Mouse (Mus musculus) testis, postnatal 10 days (tissue): ENCODE measurements around the gene Cngb1.
A peak's percentile ranks its signal among the peaks of the same experiment; 100 is the strongest.
"Not testable (repeated sequence)": the region's sequence is repeated elsewhere in the genome, so short reads cannot be mapped to it uniquely, and the experiment has no call there.

Source experiments
- DNase-seq: peaks from one replicate; pipeline ENCODE4 v3.0.0; 2021; ENCODE audit warnings: low spot score

The Cngb1 gene

DNA sequence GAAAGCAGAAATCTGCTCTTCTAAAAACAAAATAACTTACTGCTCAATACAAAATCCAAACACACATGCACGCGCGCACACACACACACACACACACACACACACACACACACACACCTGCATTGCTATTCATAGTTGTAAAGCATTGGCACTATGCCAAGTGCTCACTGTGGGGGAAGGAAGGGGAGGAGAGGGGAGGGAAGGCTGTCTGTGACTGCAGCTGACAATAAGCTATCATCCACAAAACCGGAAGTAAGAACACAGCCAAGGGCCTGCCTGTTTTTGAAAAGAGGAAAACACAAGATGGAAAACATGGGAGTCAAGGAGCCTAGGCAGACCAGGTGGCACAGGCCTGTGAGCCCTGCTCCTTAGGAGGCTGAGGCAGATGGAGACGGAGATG lies 61.2 kb downstream of the Cngb1 start:
- DNase-seq, result no peak

DNA sequence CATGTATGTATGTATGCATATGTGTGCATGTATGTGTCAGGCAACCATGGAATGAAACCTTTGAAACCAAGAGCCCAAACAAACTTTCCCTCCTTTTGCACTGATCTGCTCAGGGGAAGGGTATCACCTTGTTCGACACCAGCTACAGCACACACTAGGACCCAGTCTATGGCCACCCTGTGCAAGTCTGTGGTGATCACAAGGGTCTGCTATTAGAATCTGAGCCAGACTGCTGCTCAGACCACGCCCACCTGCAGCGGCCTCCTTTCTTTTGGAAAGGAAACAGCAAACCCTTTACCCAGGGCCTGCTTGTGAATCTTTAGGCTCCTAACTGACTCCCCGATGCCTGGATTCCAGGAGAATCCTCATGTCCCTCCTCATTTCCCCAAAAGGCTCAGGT lies 62.5 kb downstream of the Cngb1 start:
- no peak for DNase-seq

DNA sequence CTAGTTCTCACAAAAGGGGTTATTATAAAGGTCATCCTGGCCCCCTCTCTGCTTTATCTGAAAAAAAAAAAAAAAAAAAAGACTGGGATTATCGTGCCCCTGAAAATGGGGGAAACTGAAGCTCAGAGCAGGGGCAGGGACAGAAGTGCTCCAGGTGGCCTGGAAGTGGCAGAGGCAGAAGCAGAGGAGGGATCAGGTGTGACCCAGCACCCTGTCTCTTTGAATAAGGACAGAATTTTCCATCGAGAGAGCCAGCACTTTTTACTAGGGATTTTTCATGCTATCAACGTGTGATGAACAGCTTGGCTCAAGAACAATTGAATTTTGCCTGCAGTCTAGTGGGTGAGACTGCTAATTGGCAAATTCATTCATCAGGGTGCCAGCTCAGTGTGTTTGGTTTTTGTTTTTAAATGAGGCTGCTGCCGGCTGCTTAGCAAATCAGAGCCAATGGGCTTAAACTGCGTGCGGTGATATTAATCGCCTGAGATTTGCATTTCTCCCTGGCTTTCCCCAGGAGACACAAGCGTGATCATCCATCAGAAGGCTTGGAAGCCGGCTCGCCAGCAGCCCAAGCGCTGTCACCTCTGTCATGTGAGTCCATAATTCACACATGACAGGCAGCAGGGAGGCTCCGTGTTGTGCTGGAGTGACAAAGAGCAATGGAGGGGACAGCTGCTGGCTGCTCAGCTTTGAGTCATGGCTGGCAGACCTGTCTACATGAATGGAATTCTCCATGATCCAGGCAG lies 63.4 kb downstream of the Cngb1 start:
- no peak for DNase-seq

DNA sequence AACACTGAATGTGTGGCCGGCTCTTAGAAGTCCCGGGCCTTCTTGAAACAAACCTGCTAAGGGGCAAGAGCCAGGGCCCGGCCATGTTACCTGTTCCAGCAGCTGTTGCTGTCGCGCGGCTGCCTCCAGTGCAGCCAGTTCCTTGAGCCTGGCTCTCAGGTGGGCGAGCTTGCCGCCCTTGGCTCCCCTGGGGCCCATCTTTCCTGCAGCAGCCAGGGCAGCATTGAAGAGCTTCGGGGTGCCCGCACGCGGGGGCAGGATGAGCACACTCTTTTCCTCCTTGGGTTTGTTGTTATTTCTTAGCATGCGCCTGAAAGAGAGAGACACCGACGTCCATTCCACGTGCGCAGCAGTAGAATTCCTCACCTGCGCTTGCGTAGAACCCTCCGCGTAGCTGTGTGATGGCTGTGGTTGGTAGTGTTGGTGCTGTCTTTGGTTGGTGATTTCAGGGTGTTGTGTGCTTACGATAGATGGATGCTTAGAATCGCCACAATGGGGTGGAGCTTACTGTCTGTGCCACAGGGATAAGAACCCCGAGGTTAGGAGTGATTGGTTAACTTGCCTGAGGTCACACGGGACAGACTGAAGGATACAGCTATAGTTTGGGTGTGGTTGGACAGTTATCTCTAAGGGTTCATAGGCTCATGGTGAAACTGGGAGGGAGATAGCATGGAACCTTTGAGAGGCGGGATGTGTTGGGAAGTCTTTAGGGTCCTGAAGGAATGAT lies 64.1 kb downstream of the Cngb1 start:
- DNase-seq, result no peak

DNA sequence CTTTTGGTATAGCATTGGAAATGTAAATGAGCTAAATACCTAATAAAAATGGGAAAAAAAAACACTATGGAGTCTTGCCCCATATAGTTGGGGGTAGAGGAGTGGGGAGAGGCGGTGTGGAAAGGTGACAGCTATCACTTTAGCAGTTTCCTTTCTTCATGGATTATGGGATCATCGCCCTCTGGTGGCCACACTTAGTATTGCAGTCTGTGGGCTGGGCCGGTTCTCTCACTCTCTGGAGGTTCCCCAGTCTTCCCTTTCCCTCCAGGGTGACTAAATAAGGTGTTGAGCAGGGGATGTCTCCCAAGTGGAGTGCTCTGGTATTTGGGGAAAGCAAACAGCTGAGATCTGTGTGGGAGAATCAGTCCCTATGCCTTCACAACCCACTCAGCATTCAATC lies 70.7 kb downstream of the Cngb1 start:
- DNase-seq, result peak; percentile 92

DNA sequence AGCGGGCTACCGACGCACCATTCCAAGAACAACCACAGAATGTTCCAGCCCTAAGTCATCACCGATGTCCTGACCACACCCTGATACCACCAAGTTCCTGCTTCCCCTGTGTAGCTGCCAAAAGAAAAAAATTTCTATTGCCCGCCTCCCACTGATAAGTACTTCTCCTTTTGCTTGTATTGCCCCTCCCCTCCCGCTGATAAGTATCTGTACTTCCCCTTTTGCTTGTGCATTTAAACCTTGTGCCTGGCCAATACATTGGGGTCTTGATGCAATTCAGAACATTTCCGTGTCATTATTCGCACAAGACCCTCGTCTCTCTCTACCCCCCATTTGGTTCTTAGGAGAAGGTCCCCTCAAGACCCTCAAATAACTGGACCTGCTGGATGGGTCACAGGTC lies 76.3 kb downstream of the Cngb1 start:
- not testable (repeated sequence) for DNase-seq

DNA sequence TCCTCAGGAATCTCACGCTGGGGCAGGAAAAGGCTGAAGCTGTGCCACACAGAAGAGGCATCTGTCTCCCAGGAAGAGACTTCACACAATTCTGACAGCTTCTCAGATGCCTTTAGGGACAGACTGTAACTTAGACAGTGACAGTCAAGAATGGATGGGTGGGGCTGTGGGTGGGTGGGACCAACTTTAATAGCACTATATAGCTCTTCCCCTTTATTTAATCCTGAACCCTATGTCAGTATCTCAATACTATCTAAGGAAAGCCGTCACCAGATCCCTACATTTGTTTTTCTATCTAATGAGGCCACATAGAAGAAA lies 79.3 kb downstream of the Cngb1 start:
- DNase-seq, result no peak

DNA sequence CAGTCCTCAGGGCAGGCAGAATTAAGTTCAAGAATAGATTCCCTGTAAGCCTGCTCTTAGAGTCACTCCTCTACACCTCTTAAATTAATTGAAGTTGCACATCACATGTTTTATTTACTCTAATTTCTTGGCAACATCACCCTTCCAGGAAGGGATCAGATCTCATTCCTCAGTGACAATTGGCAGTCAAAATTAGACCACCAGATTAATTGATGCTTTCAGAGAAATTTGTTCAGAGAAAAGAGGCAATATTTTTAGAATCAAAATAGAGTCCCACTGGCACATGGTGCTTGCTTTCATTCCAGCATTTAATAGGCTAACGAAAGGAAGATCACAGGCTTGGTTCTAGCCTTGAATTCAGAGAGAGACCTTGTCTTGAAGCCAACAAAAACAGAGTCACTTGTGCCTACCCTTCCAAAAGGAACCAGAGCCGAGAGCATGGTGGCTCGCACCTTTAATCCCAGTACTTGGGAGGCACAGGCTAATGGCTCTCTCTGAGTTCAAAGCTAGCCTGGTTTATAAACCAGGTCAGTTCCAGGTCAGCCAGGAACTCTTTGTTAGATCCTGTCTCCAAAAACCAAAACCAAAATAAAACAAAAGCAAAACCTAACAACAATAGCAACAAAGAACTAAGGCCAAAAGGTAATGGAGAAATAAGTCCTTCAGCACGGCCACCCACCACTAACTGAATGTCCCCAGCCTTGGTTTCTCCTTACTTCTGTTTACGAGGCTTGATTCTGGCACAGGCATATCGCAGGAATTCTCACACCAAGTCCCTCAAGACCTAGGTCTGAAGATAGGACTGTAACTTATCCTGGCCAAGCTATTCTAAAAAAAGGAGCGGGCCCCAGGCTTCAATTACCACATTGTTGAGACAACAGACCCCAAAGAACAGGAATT lies 79.9 kb downstream of the Cngb1 start:
- DNase-seq, result no peak

DNA sequence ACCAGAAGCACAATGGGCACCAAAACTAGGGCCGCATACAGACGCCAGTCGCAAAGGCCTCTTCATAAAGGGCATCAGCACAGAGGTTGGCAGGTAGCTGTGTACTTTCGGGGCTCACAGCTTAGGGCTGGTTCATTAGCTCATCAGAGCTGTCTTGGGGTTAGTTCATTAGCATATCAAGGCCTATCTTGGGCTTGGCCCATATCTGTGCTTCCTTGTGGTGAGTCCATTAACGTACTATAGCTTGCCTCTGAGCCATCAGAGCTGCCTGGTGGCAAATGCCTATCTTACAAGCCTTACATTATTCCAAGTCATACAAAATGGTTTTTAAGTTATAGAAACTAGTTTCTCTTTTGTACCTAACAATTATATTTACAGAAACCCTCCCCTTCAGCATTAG lies 82.4 kb downstream of the Cngb1 start:
- DNase-seq, result no peak

DNA sequence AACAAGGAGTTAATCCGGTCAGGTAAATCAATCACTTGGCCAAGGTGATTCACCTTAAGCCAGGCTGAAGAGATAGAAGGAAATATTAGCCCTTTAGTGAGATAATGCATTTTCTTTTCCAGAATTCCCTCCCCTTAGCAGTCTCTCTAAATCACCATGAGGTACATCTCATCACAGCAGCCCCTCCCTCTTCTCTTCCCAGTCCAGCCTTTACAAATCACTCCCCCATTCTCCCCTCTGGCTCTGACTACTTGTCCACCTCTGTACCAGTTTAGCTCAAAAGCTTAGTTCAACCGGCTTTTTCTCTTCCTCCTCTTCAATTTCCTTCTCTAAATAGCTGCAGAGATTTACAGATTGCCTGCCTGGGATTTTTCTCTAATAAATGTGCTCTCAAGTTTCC lies 85.3 kb downstream of the Cngb1 start:
- no peak for DNase-seq

DNA sequence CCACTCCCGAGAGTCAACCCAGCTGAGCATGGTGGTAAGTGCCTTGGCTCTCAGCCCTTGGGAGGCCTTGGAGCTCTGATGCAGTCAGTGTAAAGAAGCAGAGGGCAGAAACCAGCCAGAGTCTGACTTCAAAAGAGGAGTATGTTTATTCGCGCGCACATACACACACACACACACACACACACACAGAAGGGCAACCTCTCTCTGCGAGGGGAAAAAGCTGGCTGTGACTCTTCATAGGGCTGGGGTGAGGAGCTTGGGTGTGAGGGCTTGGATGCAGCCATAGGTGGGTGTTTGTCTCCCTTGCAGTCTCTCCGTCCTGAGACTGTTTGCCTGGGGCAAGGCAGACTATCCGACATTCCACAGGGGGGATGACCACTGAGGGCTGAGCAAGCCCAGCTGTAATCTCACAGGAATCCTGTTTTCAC lies 85.8 kb downstream of the Cngb1 start:
- no peak for DNase-seq

DNA sequence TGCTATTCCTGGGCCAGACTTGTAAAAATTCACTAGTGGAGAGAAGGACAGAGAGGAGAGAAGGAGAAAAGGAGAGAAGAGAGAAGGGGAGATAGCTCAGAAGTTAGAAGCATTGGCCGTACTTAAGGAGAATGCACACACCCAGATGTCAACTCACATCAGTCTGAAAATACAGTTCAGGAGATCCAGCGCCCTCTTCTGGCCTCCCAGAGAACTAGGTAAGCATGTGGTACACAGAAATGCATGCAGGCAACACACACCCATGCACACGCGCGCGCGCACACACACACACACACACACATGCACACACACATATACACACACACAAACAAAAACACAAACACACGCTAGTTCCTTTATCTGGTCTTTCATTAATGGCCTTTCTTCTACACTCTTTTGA lies 86.8 kb downstream of the Cngb1 start:
- no peak for DNase-seq

DNA sequence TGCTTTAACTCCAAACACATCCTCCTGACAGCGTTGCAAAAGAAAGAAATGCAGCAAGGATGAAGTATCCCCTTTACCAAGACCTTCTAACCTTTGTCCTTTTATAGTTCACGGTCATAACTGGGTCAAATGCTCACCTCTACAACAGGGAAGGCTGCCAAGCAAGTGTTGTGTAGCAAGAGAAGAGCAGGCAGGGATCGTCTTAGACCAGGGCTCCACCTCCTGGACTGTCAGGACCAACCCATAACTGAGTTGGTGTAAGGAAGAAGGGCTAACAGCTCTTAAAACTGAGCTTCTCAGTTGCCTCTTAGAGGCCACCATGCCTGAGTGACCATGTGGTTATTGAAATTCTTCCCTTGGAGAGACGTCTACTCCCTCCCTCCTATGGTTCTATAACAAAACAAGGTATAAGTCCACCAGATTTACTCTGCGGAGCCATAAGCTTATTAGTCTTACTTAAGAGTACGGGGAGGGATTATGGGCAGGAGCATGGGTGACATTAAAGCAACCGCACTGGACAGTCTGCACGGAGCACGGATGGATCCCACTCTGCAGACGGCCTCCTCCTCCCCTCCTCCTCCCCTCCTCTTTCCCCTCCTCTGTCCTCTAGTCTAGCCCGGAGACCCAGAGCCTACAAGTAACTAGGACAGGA lies 90.5 kb downstream of the Cngb1 start:
- DNase-seq, result no peak

DNA sequence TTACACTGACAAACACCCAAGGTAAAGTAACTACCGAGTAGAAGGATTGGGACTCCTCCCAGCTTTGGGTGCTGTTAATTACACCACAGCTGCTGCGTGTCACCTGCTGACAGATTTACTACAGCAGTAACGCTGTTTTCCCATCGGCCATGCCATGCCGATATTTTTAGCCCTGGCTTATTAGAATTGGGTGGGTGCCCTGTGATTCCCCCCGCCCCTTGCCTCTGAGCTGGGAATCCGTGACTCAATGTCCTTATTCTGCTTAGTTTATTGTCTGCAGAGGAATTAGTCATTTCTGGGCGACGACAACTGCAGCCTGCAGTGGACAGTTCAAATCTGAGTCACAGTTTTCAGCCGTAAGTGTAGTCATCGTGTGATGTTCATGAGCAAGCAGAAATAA lies 96.5 kb downstream of the Cngb1 start:
- DNase-seq, result no peak

DNA sequence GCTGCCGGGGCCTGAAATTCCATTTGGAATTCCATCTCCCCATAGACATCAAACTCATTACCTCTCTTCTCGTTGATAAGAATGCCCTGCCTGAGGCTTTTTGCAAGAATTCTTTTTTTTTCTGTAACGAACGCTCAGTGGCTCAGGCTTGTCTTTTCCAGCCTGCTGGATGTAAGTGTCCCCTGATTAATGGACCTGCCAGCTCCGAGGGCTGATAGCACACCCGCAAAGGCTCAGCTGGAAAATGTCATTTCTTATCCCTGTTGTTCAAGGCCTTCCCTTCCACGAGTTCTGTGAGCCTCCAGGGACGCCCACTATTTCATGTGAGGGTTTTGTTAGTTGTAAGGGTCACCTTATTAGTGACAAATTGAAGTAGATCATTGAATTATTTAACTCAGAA lies 100.4 kb downstream of the Cngb1 start:
- DNase-seq, result no peak

DNA sequence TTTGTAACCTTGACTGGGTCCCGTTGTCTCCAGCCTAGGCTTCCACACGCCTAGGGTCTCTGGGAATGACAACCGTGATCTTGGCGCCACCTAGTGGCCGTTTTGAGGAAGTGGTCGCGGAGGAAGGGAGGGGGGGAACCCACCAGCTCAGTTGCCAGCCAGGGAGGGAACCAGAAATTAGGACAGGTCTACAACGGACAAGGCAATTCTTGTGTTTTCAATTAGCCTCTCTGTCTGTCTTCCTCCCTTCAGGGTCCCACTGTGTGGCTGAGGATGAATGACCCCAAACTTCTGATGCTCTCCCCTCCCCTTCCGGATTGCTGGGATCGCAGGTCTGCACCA lies 102.4 kb downstream of the Cngb1 start:
- peak; percentile 88 for DNase-seq

DNA sequence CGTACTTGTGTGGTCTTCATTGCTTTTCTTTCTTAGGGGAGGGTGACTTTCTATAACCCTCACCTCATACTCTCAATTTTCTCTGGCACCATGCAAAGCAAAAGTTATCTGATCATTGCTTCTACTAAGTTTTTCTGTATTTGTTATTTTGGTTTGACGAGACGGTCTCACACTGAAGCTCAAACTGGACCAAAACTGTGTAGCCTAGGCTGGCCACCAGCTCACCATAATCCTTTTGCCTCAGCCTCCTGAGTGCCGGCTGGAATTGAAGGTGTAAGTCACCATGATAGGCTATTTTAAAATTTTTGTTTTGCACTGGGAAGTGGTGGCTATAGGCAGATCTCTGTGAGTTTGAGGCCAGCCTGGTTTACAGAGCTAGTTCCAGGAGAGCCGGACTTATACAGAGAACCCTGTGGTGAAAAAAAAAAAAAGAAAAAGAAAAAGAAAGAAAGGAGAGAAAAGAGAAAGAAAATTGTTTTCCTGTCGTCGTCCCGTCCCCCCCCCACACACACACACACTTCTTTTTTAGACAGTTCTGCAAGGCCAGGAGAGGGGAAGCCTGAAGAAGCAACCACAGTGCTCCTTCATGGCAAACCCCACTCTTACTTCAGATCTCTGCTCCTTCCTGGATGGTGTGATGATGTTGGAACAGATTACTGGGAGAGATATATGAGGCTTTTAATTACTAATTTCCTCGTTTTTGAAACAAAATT lies 102.9 kb downstream of the Cngb1 start:
- no peak for DNase-seq

DNA sequence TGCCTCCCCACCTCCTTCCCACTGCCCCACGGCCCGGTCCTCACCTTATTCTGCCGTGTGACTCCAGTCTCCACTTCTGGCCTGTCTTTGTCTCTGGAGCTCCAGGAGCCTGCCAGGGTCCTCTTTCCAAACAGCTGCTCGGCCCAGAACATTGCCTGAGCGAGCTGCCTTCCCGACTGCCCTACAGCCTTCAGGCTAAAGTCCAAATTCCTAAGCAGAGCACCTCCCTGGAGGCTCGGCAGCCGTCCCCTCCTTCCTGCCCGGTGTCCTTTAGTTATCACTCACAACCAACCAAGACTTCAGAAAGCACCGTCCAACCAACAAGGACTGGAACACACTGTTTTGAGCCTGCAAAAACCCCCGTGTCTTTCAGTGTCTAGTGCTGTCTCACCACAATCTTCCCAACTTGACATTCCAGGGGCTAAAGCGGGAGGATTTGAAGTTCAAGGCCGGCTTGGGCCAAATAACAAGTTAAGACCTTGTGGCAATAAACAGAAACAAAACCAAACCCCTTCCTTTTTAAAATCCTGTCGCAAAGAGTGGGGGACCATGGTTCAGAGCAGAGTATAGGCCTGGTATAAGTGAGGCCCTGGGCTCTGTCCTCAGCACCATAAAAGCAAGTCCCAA lies 103.6 kb downstream of the Cngb1 start, which contains the start of gene Kifc3:
Kifc3 (minus strand) TSS at position 164 of the 627 bp plus-strand sequence.
- no peak for DNase-seq

DNA sequence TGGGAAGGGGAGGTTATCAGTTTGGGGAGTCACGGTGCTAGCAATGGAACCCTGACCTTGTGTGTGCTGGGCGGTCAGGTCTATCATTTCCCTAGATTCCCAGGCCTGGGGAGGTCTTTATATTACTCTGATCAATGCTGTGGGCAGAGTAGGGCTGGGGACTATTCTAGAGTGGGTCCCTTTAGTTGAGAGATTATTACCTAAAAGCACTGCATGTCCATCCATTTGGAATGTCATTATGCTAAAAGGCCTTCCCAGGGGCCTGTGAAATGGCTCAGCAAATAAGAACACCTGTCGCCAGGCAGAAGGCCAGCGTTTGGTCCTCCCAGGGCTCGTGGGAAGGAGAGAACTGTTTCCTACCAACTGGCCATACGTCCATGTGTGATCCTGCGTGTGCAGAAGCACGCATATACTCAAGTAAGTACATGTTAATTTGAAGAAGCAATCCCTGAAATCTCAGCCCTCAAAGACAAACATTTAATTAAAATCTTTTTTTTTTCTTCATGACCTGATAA lies 104.3 kb downstream of the Cngb1 start:
- no peak for DNase-seq

DNA sequence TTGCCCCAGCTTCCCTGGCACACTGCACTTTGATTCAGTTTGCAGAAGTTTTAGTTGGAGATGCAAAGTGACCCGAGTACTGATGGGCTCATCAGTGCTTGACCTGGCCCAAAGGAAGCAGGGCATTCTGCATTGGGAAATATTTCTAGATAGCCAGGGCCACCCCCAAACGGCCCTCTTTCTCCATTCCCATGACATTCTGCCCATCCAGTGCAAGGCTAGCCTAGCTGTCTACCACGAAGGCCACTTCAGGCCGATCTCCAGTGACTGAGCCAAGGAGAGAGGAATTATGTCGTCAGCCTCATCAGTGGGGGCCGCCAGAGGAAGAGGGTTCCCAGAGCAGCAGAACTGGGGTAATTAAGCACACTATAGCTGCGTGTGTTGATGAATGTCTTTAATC lies 104.9 kb downstream of the Cngb1 start:
- DNase-seq, result no peak

DNA sequence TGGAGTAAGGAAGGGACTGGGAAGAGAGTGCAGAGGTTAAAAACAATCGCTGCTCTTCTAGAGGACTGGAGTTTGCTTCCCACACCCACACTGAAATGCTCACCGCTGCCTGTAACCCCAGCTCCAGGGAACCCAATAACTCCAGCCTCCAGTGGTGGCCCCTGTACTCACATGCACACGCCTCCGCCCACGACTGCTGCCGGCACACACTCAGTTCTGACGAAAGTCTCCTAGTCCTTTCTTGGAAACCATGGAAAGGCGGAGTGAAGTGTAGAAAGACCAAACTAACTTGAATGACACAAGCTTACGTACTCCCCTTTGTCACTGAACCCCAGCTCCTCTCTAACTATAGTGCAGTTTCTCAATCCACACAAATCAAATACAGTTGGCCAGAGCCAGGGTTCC lies 106.4 kb downstream of the Cngb1 start:
- no peak for DNase-seq
